Mouse (Mus musculus) hindbrain, embryonic 15.5 days (tissue): Measurements from ENCODE around the gene Nav2. TPM values are rescaled to one million over a fixed set of nuclear protein-coding genes. Genes with fewer than 3 reads are reported as not detected.
A peak's percentile ranks its signal among the peaks of the same experiment; 100 is the strongest.

Source experiments
- ATAC-seq: fragments of 200-750 bp; cut with Nextera tagmentation; 2 replicates; pipeline ENCODE4 v1.8.0; 2017; ENCODE audit warnings: low read depth, moderate number of reproducible peaks, moderate TSS enrichment; ENCODE audit not compliant: low FRiP score
- H3K27ac ChIP-seq: fragments of 300-500 bp; sonication (generic); replicated peaks from 2 replicates; pipeline ENCODE4 v1.5.1; 2015; ENCODE audit warnings: mild to moderate bottlenecking, inconsistent platforms
- H3K27me3 ChIP-seq: fragments of 300-500 bp; sonication (generic); 2 replicates; pipeline ENCODE4 v1.6.1; 2015; ENCODE audit warnings: control low read depth, inconsistent platforms
- H3K36me3 ChIP-seq: fragments of 300-500 bp; sonication (generic); 2 replicates; pipeline ENCODE4 v1.6.1; 2015; ENCODE audit warnings: control low read depth, inconsistent platforms
- H3K4me1 ChIP-seq: fragments of 300-500 bp; sonication (generic); replicated peaks from 2 replicates; pipeline ENCODE4 v1.6.1; 2015; ENCODE audit warnings: control low read depth, inconsistent platforms
- H3K4me2 ChIP-seq: fragments of 300-500 bp; sonication (generic); 2 replicates; pipeline ENCODE4 v1.6.1; 2015; ENCODE audit warnings: moderate library complexity, mild to moderate bottlenecking, inconsistent platforms
- H3K4me3 ChIP-seq: fragments of 300-500 bp; sonication (generic); 2 replicates; pipeline ENCODE4 v1.5.1; 2015; ENCODE audit warnings: mild to moderate bottlenecking, inconsistent platforms
- H3K9ac ChIP-seq: fragments of 300-500 bp; sonication (generic); 2 replicates; pipeline ENCODE4 v1.6.1; 2015; ENCODE audit warnings: inconsistent platforms
- H3K9me3 ChIP-seq: fragments of 300-500 bp; sonication (generic); 2 replicates; pipeline ENCODE4 v1.6.1; 2016; ENCODE audit warnings: control low read depth, inconsistent platforms
- WGBS: fragments of 180-500 bp; shearing (Covaris S2); methylation state at CpG from one replicate; pipeline ENCODE4 v1.1.7; 2015; 5-methylcytosine and 5-hydroxymethylcytosine counted together
- polyA plus RNA-seq: library from polyadenylated mRNA; unstranded; fragments of >200 nt; fragmentation: Nextera tagmentation; extraction: Ambion mirVana; gene quantifications from 2 replicates; pipeline ENCODE4 v1.2.1, GENCODE M21; 2015

The Nav2 gene
- polyA plus RNA-seq, 1 experiment from 2014 or later: 24.7 TPM

GRCm38 (mm10) chr7:49361465-49362090 lies 453.1 kb downstream of the Nav2 start:
- H3K4me2 ChIP-seq: no peak overlapping the region
- no peak overlapping the region for H3K9ac ChIP-seq
- H3K36me3 ChIP-seq: no peaks in the 10 kb centered on the region
- peaks cover 15% of the 10 kb centered on the region for H3K4me1 ChIP-seq
- no peaks in the 10 kb centered on the region for H3K27me3 ChIP-seq
- no peak overlapping the region for H3K4me3 ChIP-seq
- peak; percentile 46 for ATAC-seq
- no peak overlapping the region for H3K27ac ChIP-seq
- H3K9me3 ChIP-seq: no peaks in the 10 kb centered on the region
- WGBS: 33% methylated on average over 9 of the region's 9 CpGs

GRCm38 (mm10) chr7:49364486-49365162 lies 456.1 kb downstream of the Nav2 start:
- H3K36me3 ChIP-seq: no peaks in the 10 kb centered on the region
- H3K4me1 ChIP-seq: peaks cover 18% of the 10 kb centered on the region
- no peak overlapping the region for H3K4me3 ChIP-seq
- no peak overlapping the region for H3K4me2 ChIP-seq
- H3K9ac ChIP-seq: no peak overlapping the region
- no peaks in the 10 kb centered on the region for H3K27me3 ChIP-seq
- no peak overlapping the region for H3K27ac ChIP-seq
- WGBS: 87% methylated on average over 13 of the region's 13 CpGs
- H3K9me3 ChIP-seq: no peaks in the 10 kb centered on the region
- ATAC-seq: no peak

GRCm38 (mm10) chr7:49368590-49368989 lies 460.1 kb downstream of the Nav2 start:
- WGBS: 82% methylated on average over 5 of the region's 5 CpGs
- H3K36me3 ChIP-seq: no peaks in the 10 kb centered on the region

GRCm38 (mm10) chr7:49369006-49369405 lies 460.5 kb downstream of the Nav2 start:
- H3K27ac ChIP-seq: no peak overlapping the region
- WGBS: 67% methylated on average over 3 of the region's 3 CpGs
- H3K4me3 ChIP-seq: no peak overlapping the region
- H3K27me3 ChIP-seq: no peaks in the 10 kb centered on the region
- no peaks in the 10 kb centered on the region for H3K36me3 ChIP-seq
- no peaks in the 10 kb centered on the region for H3K9me3 ChIP-seq
- H3K4me1 ChIP-seq: peaks cover 19% of the 10 kb centered on the region
- no peak overlapping the region for H3K4me2 ChIP-seq
- H3K9ac ChIP-seq: no peak overlapping the region
- ATAC-seq: no peak

More at GRCm38 (mm10) chr7:49368590-49368989, 460.1 kb downstream of the Nav2 start:
- Histone ChIP-seq H3K4me1 (peaks cover 19% of the 10 kb centered on the region), H3K9ac (no peak overlapping the region), H3K27ac (no peak overlapping the region), H3K4me3 (no peak overlapping the region), H3K9me3 (no peaks in the 10 kb centered on the region), H3K4me2 (no peak overlapping the region), H3K27me3 (no peaks in the 10 kb centered on the region)
- no peak for ATAC-seq

- Histone ChIP-seq H3K4me3 (no peak overlapping the region), H3K4me2 (no peak overlapping the region), H3K9me3 (no peaks in the 10 kb centered on the region), H3K4me1 (peaks cover 22% of the 10 kb centered on the region), H3K9ac (no peak overlapping the region), H3K27ac (no peak overlapping the region), H3K36me3 (no peaks in the 10 kb centered on the region), H3K27me3 (no peaks in the 10 kb centered on the region)
- ATAC-seq: peak; percentile 15; the same call in 1 of the 2 replicates
- 78% methylated on average over 10 of the region's 10 CpGs for WGBS
These were observed 461.4 kb downstream of the Nav2 start for GRCm38 (mm10) chr7:49369809-49370473.

GRCm38 (mm10) chr7:49371345-49371744 lies 462.8 kb downstream of the Nav2 start:
- Histone ChIP-seq H3K36me3 (no peaks in the 10 kb centered on the region), H3K27me3 (no peaks in the 10 kb centered on the region), H3K9ac (no peak overlapping the region), H3K4me3 (no peak overlapping the region), H3K4me2 (no peak overlapping the region), H3K27ac (no peak overlapping the region), H3K4me1 (peaks cover 35% of the 10 kb centered on the region), H3K9me3 (no peaks in the 10 kb centered on the region)
- ATAC-seq: no peak
- WGBS: 90% methylated on average over 2 of the region's 2 CpGs

GRCm38 (mm10) chr7:49371972-49372371 lies 463.5 kb downstream of the Nav2 start:
- H3K4me3 ChIP-seq: no peak overlapping the region
- H3K4me1 ChIP-seq: peaks cover 36% of the 10 kb centered on the region
- ATAC-seq: no peak
- no peak overlapping the region for H3K4me2 ChIP-seq
- H3K27me3 ChIP-seq: no peaks in the 10 kb centered on the region
- no peak overlapping the region for H3K27ac ChIP-seq
- 63% methylated on average over 7 of the region's 7 CpGs for WGBS
- H3K9ac ChIP-seq: no peak overlapping the region
- H3K9me3 ChIP-seq: no peaks in the 10 kb centered on the region
- H3K36me3 ChIP-seq: no peaks in the 10 kb centered on the region

GRCm38 (mm10) chr7:49373173-49373572 lies 464.7 kb downstream of the Nav2 start:
- no peak overlapping the region for H3K9ac ChIP-seq

GRCm38 (mm10) chr7:49373661-49374060 lies 465.1 kb downstream of the Nav2 start:
- H3K27ac ChIP-seq: no peak overlapping the region
- no peak for ATAC-seq
- WGBS: 66% methylated on average over 3 of the region's 3 CpGs
- H3K9me3 ChIP-seq: no peaks in the 10 kb centered on the region
- no peaks in the 10 kb centered on the region for H3K27me3 ChIP-seq
- H3K4me2 ChIP-seq: no peak overlapping the region
- H3K4me3 ChIP-seq: no peak overlapping the region
- H3K9ac ChIP-seq: no peak overlapping the region
- H3K36me3 ChIP-seq: no peaks in the 10 kb centered on the region
- H3K4me1 ChIP-seq: peaks cover 33% of the 10 kb centered on the region

More at GRCm38 (mm10) chr7:49373173-49373572, 464.7 kb downstream of the Nav2 start:
- WGBS: 65% methylated on average over 1 of the region's 1 CpGs
- ATAC-seq: no peak
- Histone ChIP-seq H3K9me3 (no peaks in the 10 kb centered on the region), H3K4me3 (no peak overlapping the region), H3K27me3 (no peaks in the 10 kb centered on the region), H3K4me2 (no peak overlapping the region), H3K4me1 (peaks cover 36% of the 10 kb centered on the region), H3K27ac (no peak overlapping the region), H3K36me3 (no peaks in the 10 kb centered on the region)

- Histone ChIP-seq H3K9me3 (no peaks in the 10 kb centered on the region), H3K4me1 (peaks cover 28% of the 10 kb centered on the region), H3K4me3 (no peak overlapping the region), H3K27me3 (no peaks in the 10 kb centered on the region), H3K27ac (no peak overlapping the region), H3K9ac (no peak overlapping the region), H3K36me3 (no peaks in the 10 kb centered on the region), H3K4me2 (no peak overlapping the region)
- peak; percentile 55; the same call in 1 of the 2 replicates for ATAC-seq
- WGBS: 3% methylated on average over 9 of the region's 9 CpGs
These were observed 467.0 kb downstream of the Nav2 start for GRCm38 (mm10) chr7:49375499-49375974.

- Histone ChIP-seq H3K9me3 (no peaks in the 10 kb centered on the region), H3K4me2 (no peak overlapping the region), H3K27ac (no peak overlapping the region), H3K4me1 (peaks cover 17% of the 10 kb centered on the region), H3K9ac (no peak overlapping the region), H3K27me3 (no peaks in the 10 kb centered on the region), H3K36me3 (no peaks in the 10 kb centered on the region), H3K4me3 (no peak overlapping the region)
- 84% methylated on average over 5 of the region's 5 CpGs for WGBS
- no peak for ATAC-seq
These were observed 470.1 kb downstream of the Nav2 start for GRCm38 (mm10) chr7:49378608-49379007.

- Histone ChIP-seq H3K4me3 (no peak overlapping the region), H3K4me1 (peaks cover 4% of the 10 kb centered on the region), H3K9me3 (no peaks in the 10 kb centered on the region), H3K27ac (no peak overlapping the region), H3K4me2 (no peak overlapping the region), H3K27me3 (no peaks in the 10 kb centered on the region), H3K36me3 (no peaks in the 10 kb centered on the region), H3K9ac (no peak overlapping the region)
- 89% methylated on average over 9 of the region's 9 CpGs for WGBS
- ATAC-seq: no peak
These were observed 472.4 kb downstream of the Nav2 start for GRCm38 (mm10) chr7:49380940-49381339.
